Mouse (Mus musculus) spleen, adult 2 months (tissue): ENCODE measurements around the gene 1500009C09Rik.

ENCODE experiments used
- CTCF ChIP-seq: fragments of 200-500 bp; IDR thresholded peaks from 2 replicates; pipeline ENCODE4 v1.5.1; 2011; ENCODE audit warnings: mild to moderate bottlenecking, inconsistent platforms; ENCODE audit not compliant: insufficient read depth, insufficient read length, insufficient replicate concordance; ENCODE audit errors: extremely low read depth
- POLR2A ChIP-seq: fragments of 200-500 bp; IDR thresholded peaks from 2 replicates; pipeline ENCODE4 v1.6.1; 2011; ENCODE audit warnings: low read depth, low read length, inconsistent platforms

- TF ChIP-seq CTCF, result no peak
- TF ChIP-seq POLR2A, result no peak
Measured at GRCm38 (mm10) chr15:82230098-82230611, 22.0 kb upstream of the 1500009C09Rik start.
